19 mouse cellular contexts compared by ENCODE assay signal in the genomic region with DNA sequence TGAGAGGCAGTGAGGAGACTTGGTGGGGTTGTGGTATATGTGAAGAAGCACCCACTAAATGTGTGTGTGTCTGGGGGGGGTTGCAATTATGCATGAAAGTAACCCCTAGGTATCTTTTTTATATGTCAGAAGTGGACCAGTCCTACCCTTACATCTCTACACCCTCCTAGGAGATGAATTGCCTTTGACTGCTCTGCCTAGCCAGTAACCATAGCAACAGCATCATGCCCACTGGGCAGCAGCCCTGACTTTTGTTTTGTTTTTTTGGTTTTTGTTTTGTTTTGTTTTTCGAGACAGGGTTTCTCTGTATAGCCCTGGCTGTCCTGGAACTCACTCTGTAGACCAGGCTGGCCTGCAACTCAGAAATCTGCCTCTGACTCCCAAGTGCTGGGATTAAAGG. TPM values are rescaled to one million over a fixed set of nuclear protein-coding genes. Genes with fewer than 3 reads are reported as not detected.
DNase-seq lines count a peak whose midpoint lies in the region; ATAC-seq and TF ChIP-seq lines count a peak whose summit lies in the region.
"Had no signal": no experiment of that assay in that cellular context is flagged by ENCODE, and none has a peak within 500 bp of the region (broad histone marks: within the 10 kb centered on the region; RNA-seq: fewer than 3 reads in every experiment).

No protein-coding gene starts in this region.

- intact Hi-C loops in heart, postnatal 10 days (cut with DNase I) = no loop called here

- H3K27ac ChIP-seq in hindbrain, embryonic 11.5 days (ENCODE audit: low read depth, low read length) = no peak overlapping the region
- H3K27ac ChIP-seq in hindbrain, embryonic 10.5 days = no peak overlapping the region
- H3K27ac ChIP-seq in hindbrain, embryonic 13.5 days = peak overlapping the region; percentile 26
- H3K27ac ChIP-seq in hindbrain, embryonic 15.5 days (replicated peaks) = 0 out of 2 replicates have a peak overlapping the region, but pooled peaks have one; percentile 7
- no peak overlapping the region for H3K27ac ChIP-seq in midbrain, postnatal 0 days (ENCODE audit: low read depth, low read length)

- DNase-seq in hindbrain, embryonic 11.5 days (ENCODE audit: low spot score) = no peak
- DNase-seq in hindbrain, embryonic 10.5 days (ENCODE audit: low spot score) = no peak
- DNase-seq in midbrain, postnatal 0 days (ENCODE audit: low spot score) = no peak
- no peak for DNase-seq in heart, postnatal 10 days
- DNase-seq: adrenal gland, adult 8-10 months; cerebellum, adult 11-12 months; cerebellum, postnatal 10 days; kidney, postnatal 36 days; layer of hippocampus, postnatal 36 days; lung, postnatal 4 days; right cerebral cortex, postnatal 25 days; spleen, adult 18-20 months had no signal

- H3K36me3 ChIP-seq in hindbrain, embryonic 11.5 days (ENCODE audit: control insufficient read depth, insufficient read depth, low read length) = no peaks in the 10 kb centered on the region
- H3K36me3 ChIP-seq in hindbrain, embryonic 10.5 days = no peaks in the 10 kb centered on the region
- no peaks in the 10 kb centered on the region for H3K36me3 ChIP-seq in hindbrain, embryonic 13.5 days
- H3K36me3 ChIP-seq in hindbrain, embryonic 15.5 days = no peaks in the 10 kb centered on the region
- no peaks in the 10 kb centered on the region for H3K36me3 ChIP-seq in midbrain, postnatal 0 days (ENCODE audit: insufficient read depth, low read length)

- H3K9ac ChIP-seq in hindbrain, embryonic 11.5 days (ENCODE audit: low read depth, low read length) = no peak overlapping the region
- 0 out of 2 replicates have a peak overlapping the region, but pooled peaks have one; percentile 56 for H3K9ac ChIP-seq in hindbrain, embryonic 13.5 days
- no peak overlapping the region for H3K9ac ChIP-seq in hindbrain, embryonic 15.5 days
- no peak overlapping the region for H3K9ac ChIP-seq in midbrain, postnatal 0 days (replicated peaks; ENCODE audit: low read length, poor library complexity, severe bottlenecking)

- H3K4me3 ChIP-seq in hindbrain, embryonic 11.5 days (ENCODE audit: low read depth, low read length) = no peak overlapping the region
- H3K4me3 ChIP-seq in hindbrain, embryonic 10.5 days = no peak overlapping the region
- no peak overlapping the region for H3K4me3 ChIP-seq in hindbrain, embryonic 13.5 days
- no peak overlapping the region for H3K4me3 ChIP-seq in hindbrain, embryonic 15.5 days
- no peak overlapping the region for H3K4me3 ChIP-seq in midbrain, postnatal 0 days (ENCODE audit: low read depth, low read length)
- H3K4me3 ChIP-seq: myocyte had no signal

- TF ChIP-seq CTCF in midbrain, postnatal 0 days (IDR thresholded peaks at IDR 0.05) = no peak

- ATAC-seq in hindbrain, embryonic 11.5 days (ENCODE audit: low FRiP score) = peak; percentile 75
- 0 out of 2 replicates have a peak, but pooled peaks have one; percentile 60 for ATAC-seq in hindbrain, embryonic 13.5 days (ENCODE audit: low FRiP score)
- peak; percentile 62; the same call in 1 of the 2 replicates for ATAC-seq in hindbrain, embryonic 15.5 days (ENCODE audit: low FRiP score, low read depth)
- 0 out of 2 replicates have a peak, but pooled peaks have one; percentile 35 for ATAC-seq in midbrain, postnatal 0 days (ENCODE audit: low FRiP score)
- ATAC-seq in inflammation-experienced regulatory T-cells, adult 6 months = no peak
- ATAC-seq: activated CD4-positive, CD25-positive, alpha-beta regulatory T cell, adult 4 months; intestine, postnatal 0 days had no signal

- no peak overlapping the region for H3K4me2 ChIP-seq in hindbrain, embryonic 11.5 days (replicated peaks; ENCODE audit: low read depth, low read length)
- H3K4me2 ChIP-seq in hindbrain, embryonic 13.5 days = no peak overlapping the region
- H3K4me2 ChIP-seq in hindbrain, embryonic 15.5 days = no peak overlapping the region
- H3K4me2 ChIP-seq in midbrain, postnatal 0 days (ENCODE audit: low read depth, low read length, poor library complexity, severe bottlenecking) = no peak overlapping the region

- H3K4me1 ChIP-seq in hindbrain, embryonic 11.5 days (replicated peaks; ENCODE audit: control insufficient read depth, insufficient read depth, low read length) = no peaks in the 10 kb centered on the region
- peaks cover 24% of the 10 kb centered on the region; the same call in 1 of the 2 replicates for H3K4me1 ChIP-seq in hindbrain, embryonic 10.5 days (replicated peaks)
- 0 out of 2 replicates have a peak, but pooled peaks cover 8% of the 10 kb centered on the region for H3K4me1 ChIP-seq in hindbrain, embryonic 13.5 days (replicated peaks)
- H3K4me1 ChIP-seq in hindbrain, embryonic 15.5 days (replicated peaks) = peaks cover 6% of the 10 kb centered on the region; the same call in 1 of the 2 replicates
- H3K4me1 ChIP-seq in midbrain, postnatal 0 days (ENCODE audit: insufficient read depth, low read length) = no peaks in the 10 kb centered on the region

- H3K27me3 ChIP-seq in hindbrain, embryonic 11.5 days (ENCODE audit: control insufficient read depth, insufficient read depth, low read length) = no peaks in the 10 kb centered on the region
- H3K27me3 ChIP-seq in hindbrain, embryonic 10.5 days (ENCODE audit: insufficient read depth, poor library complexity, severe bottlenecking) = no peaks in the 10 kb centered on the region
- H3K27me3 ChIP-seq in hindbrain, embryonic 13.5 days = no peaks in the 10 kb centered on the region
- no peaks in the 10 kb centered on the region for H3K27me3 ChIP-seq in hindbrain, embryonic 15.5 days
- H3K27me3 ChIP-seq in midbrain, postnatal 0 days (ENCODE audit: insufficient read depth, low read length) = no peaks in the 10 kb centered on the region

- H3K9me3 ChIP-seq in hindbrain, embryonic 11.5 days (ENCODE audit: control insufficient read depth, low read length) = no peaks in the 10 kb centered on the region
- H3K9me3 ChIP-seq in hindbrain, embryonic 10.5 days = 0 out of 2 replicates have a peak, but pooled peaks cover 2% of the 10 kb centered on the region
- H3K9me3 ChIP-seq in hindbrain, embryonic 13.5 days = no peaks in the 10 kb centered on the region
- H3K9me3 ChIP-seq in hindbrain, embryonic 15.5 days = no peaks in the 10 kb centered on the region
- no peaks in the 10 kb centered on the region for H3K9me3 ChIP-seq in midbrain, postnatal 0 days (ENCODE audit: low read length)

- WGBS in hindbrain, embryonic 11.5 days = 41% methylated on average over 1 of the region's 1 CpGs
- 43% methylated on average over 1 of the region's 1 CpGs for WGBS in hindbrain, embryonic 10.5 days
- whole genome bisulfite sequencing in hindbrain, embryonic 13.5 days = 32% methylated on average over 1 of the region's 1 CpGs
- WGBS in hindbrain, embryonic 15.5 days = 22% methylated on average over 1 of the region's 1 CpGs
- 0% methylated on average over 1 of the region's 1 CpGs for WGBS in midbrain, postnatal 0 days

RNA-seq across cellular contexts. Expression of a gene that starts 10.2 kb away (rescaled TPM):
- 64.9 and 78.4 TPM in 2 replicates for polyA plus RNA-seq in hindbrain, embryonic 11.5 days (2014; fragmentation: Nextera tagmentation; extraction: Ambion mirVana)
- polyA plus RNA-seq in hindbrain, embryonic 10.5 days (2016; fragmentation: Nextera tagmentation; extraction: Ambion mirVana) = 51.4 and 78.3 TPM in 2 replicates
- 40.6 and 44.1 TPM in 2 replicates for polyA plus RNA-seq in hindbrain, embryonic 13.5 days (2015; fragmentation: Nextera tagmentation; extraction: Ambion mirVana)
- 43.4 and 44.7 TPM in 2 replicates for polyA plus RNA-seq in hindbrain, embryonic 15.5 days (2015; fragmentation: Nextera tagmentation; extraction: Ambion mirVana)
- 32.5 and 42.1 TPM in 2 replicates for total RNA-seq in midbrain, postnatal 0 days (2014; rRNA removed)
- 38.8 and 47.8 TPM in 2 replicates for polyA plus RNA-seq in midbrain, postnatal 0 days (2015; fragmentation: Nextera tagmentation; extraction: Ambion mirVana)
- 10 to 100 TPM in 1 of 3 experiments, 1 to 10 TPM in 2; 6.0 to 10.9 (median 6.5) TPM for polyA plus RNA-seq in inflammation-experienced regulatory T-cells, adult 6 months (2017; shearing (Covaris generic))
- total RNA-seq in heart, postnatal 10 days (2021) = 10 to 100 TPM; 13.4 to 17.4 TPM

RNA-seq across cellular contexts. Expression of a gene that starts 19.0 kb away (rescaled TPM):
- 9.9 and 14.9 TPM in 2 replicates for polyA plus RNA-seq in hindbrain, embryonic 11.5 days (2014; fragmentation: Nextera tagmentation; extraction: Ambion mirVana)
- 12.6 TPM in 2 replicates for polyA plus RNA-seq in hindbrain, embryonic 10.5 days (2016; fragmentation: Nextera tagmentation; extraction: Ambion mirVana)
- polyA plus RNA-seq in hindbrain, embryonic 13.5 days (2015; fragmentation: Nextera tagmentation; extraction: Ambion mirVana) = 10.7 and 11.1 TPM in 2 replicates
- 9.7 and 11.0 TPM in 2 replicates for polyA plus RNA-seq in hindbrain, embryonic 15.5 days (2015; fragmentation: Nextera tagmentation; extraction: Ambion mirVana)
- 40.8 and 46.0 TPM in 2 replicates for total RNA-seq in midbrain, postnatal 0 days (2014; rRNA removed)
- 16.1 and 17.6 TPM in 2 replicates for polyA plus RNA-seq in midbrain, postnatal 0 days (2015; fragmentation: Nextera tagmentation; extraction: Ambion mirVana)
- polyA plus RNA-seq in inflammation-experienced regulatory T-cells, adult 6 months (2017; shearing (Covaris generic)) = 10 to 100 TPM; 13.1 to 32.7 (median 29.8) TPM
- 10 to 100 TPM; 26.2 to 41.3 TPM for total RNA-seq in heart, postnatal 10 days (2021)

RNA-seq across cellular contexts. Expression of a gene that starts 19.1 kb away (rescaled TPM):
- polyA plus RNA-seq in hindbrain, embryonic 11.5 days (2014; fragmentation: Nextera tagmentation; extraction: Ambion mirVana) = 13.5 and 17.2 TPM in 2 replicates
- 11.9 and 13.9 TPM in 2 replicates for polyA plus RNA-seq in hindbrain, embryonic 10.5 days (2016; fragmentation: Nextera tagmentation; extraction: Ambion mirVana)
- 10.6 and 12.3 TPM in 2 replicates for polyA plus RNA-seq in hindbrain, embryonic 13.5 days (2015; fragmentation: Nextera tagmentation; extraction: Ambion mirVana)
- 11.9 and 12.8 TPM in 2 replicates for polyA plus RNA-seq in hindbrain, embryonic 15.5 days (2015; fragmentation: Nextera tagmentation; extraction: Ambion mirVana)
- total RNA-seq in midbrain, postnatal 0 days (2014; rRNA removed) = 5.8 and 7.7 TPM in 2 replicates
- 9.0 and 9.4 TPM in 2 replicates for polyA plus RNA-seq in midbrain, postnatal 0 days (2015; fragmentation: Nextera tagmentation; extraction: Ambion mirVana)
- polyA plus RNA-seq in inflammation-experienced regulatory T-cells, adult 6 months (2017; shearing (Covaris generic)) = 10 to 100 TPM in 2 of 3 experiments, 1 to 10 TPM in 1; 4.7 to 12.0 (median 11.0) TPM
- 1 to 10 TPM; 2.8 to 3.1 TPM for total RNA-seq in heart, postnatal 10 days (2021)

RNA-seq across cellular contexts. Expression of a gene that starts 22.9 kb away (rescaled TPM):
- 56.4 and 64.0 TPM in 2 replicates for polyA plus RNA-seq in hindbrain, embryonic 11.5 days (2014; fragmentation: Nextera tagmentation; extraction: Ambion mirVana)
- 82.5 and 86.0 TPM in 2 replicates for polyA plus RNA-seq in hindbrain, embryonic 10.5 days (2016; fragmentation: Nextera tagmentation; extraction: Ambion mirVana)
- polyA plus RNA-seq in hindbrain, embryonic 13.5 days (2015; fragmentation: Nextera tagmentation; extraction: Ambion mirVana) = 61.1 and 62.5 TPM in 2 replicates
- polyA plus RNA-seq in hindbrain, embryonic 15.5 days (2015; fragmentation: Nextera tagmentation; extraction: Ambion mirVana) = 84.5 and 88.6 TPM in 2 replicates
- total RNA-seq in midbrain, postnatal 0 days (2014; rRNA removed) = 188 and 320 TPM in 2 replicates
- polyA plus RNA-seq in midbrain, postnatal 0 days (2015; fragmentation: Nextera tagmentation; extraction: Ambion mirVana) = 157 and 179 TPM in 2 replicates
- polyA plus RNA-seq in inflammation-experienced regulatory T-cells, adult 6 months (2017; shearing (Covaris generic)) = 10 to 100 TPM; 43.3 to 83.4 (median 64.7) TPM
- 100 to 1,000 TPM; 279 to 287 TPM for total RNA-seq in heart, postnatal 10 days (2021)

RNA-seq across cellular contexts. Expression of a gene that starts 27.1 kb away (rescaled TPM):
- 2.9 and 5.3 TPM in 2 replicates for polyA plus RNA-seq in hindbrain, embryonic 11.5 days (2014; fragmentation: Nextera tagmentation; extraction: Ambion mirVana)
- polyA plus RNA-seq in hindbrain, embryonic 10.5 days (2016; fragmentation: Nextera tagmentation; extraction: Ambion mirVana) = 4.7 and 9.5 TPM in 2 replicates
- polyA plus RNA-seq in hindbrain, embryonic 13.5 days (2015; fragmentation: Nextera tagmentation; extraction: Ambion mirVana) = 32.9 and 34.1 TPM in 2 replicates
- 44.1 and 48.5 TPM in 2 replicates for polyA plus RNA-seq in hindbrain, embryonic 15.5 days (2015; fragmentation: Nextera tagmentation; extraction: Ambion mirVana)
- total RNA-seq in midbrain, postnatal 0 days (2014; rRNA removed) = 230 and 261 TPM in 2 replicates
- polyA plus RNA-seq in midbrain, postnatal 0 days (2015; fragmentation: Nextera tagmentation; extraction: Ambion mirVana) = 47.0 and 50.1 TPM in 2 replicates
- polyA plus RNA-seq in inflammation-experienced regulatory T-cells, adult 6 months (2017; shearing (Covaris generic)) = under 1 TPM in 2 of 3 experiments, not detected in 1; 0.12 to 0.20 TPM
- 1 to 10 TPM; 1.6 to 1.7 TPM for total RNA-seq in heart, postnatal 10 days (2021)
- total RNA-seq: megakaryocyte-erythroid progenitor cell, adult 5-6 weeks had no signal

Comparison
In these comparisons a context has a peak if more than half of its experiments do, and no peak if none do; other contexts are left out.
1. H3K27ac ChIP-seq: peak in hindbrain, embryonic 13.5 days (single experiment) and hindbrain, embryonic 15.5 days (single experiment); none in hindbrain, embryonic 11.5 days (single experiment), hindbrain, embryonic 10.5 days (single experiment) and midbrain, postnatal 0 days (single experiment).